Mouse (Mus musculus): ENCODE measurements around the gene Ephb1. TPM values are rescaled to one million over a fixed set of nuclear protein-coding genes. Genes with fewer than 3 reads are reported as not detected.

Gene Ephb1
- total and polyA plus RNA-seq, 2 experiments: under 0.01 to 0.05 TPM

- H3K9ac ChIP-seq (ENCODE audit: low read depth, low read length): no peak overlapping the region
- no peaks in the 10 kb centered on the region for H3K79me2 ChIP-seq (ENCODE audit: control insufficient read depth, insufficient read depth, low read length)
- no peaks in the 10 kb centered on the region for H3K4me1 ChIP-seq (ENCODE audit: control insufficient read depth, insufficient read depth, low read length)
- 92% methylated on average over 2 of the region's 2 CpGs for WGBS
- no peak overlapping the region for H3K27ac ChIP-seq (replicated peaks; ENCODE audit: insufficient read depth, low read depth, low read length)
- DNase-seq (ENCODE audit: extremely low read depth, low read depth, low spot score): no peak
- no peaks in the 10 kb centered on the region for H3K27me3 ChIP-seq (ENCODE audit: control insufficient read depth, insufficient read depth, low read length)
- no peak for TF ChIP-seq CTCF (IDR thresholded peaks at IDR 0.05; ENCODE audit: low read depth, low read length)
- TF ChIP-seq POLR2A (IDR thresholded peaks at IDR 0.05; ENCODE audit: extremely low read depth, insufficient read depth, low read length): no peak
- no peak overlapping the region for H3K4me3 ChIP-seq (ENCODE audit: insufficient read depth, low read depth, low read length)
- no peaks in the 10 kb centered on the region for H3K36me3 ChIP-seq (ENCODE audit: control insufficient read depth, insufficient read depth, low read length)
Measured at GRCm38 (mm10) chr9:102380235-102380634, 25.7 kb upstream of the Ephb1 start.

- Histone ChIP-seq H3K4me3 (ENCODE audit: insufficient read depth, low read depth, low read length) (no peak overlapping the region), H3K4me1 (ENCODE audit: control insufficient read depth, insufficient read depth, low read length) (no peaks in the 10 kb centered on the region), H3K9ac (ENCODE audit: low read depth, low read length) (no peak overlapping the region), H3K79me2 (ENCODE audit: control insufficient read depth, insufficient read depth, low read length) (no peaks in the 10 kb centered on the region), H3K27me3 (ENCODE audit: control insufficient read depth, insufficient read depth, low read length) (no peaks in the 10 kb centered on the region), H3K36me3 (ENCODE audit: control insufficient read depth, insufficient read depth, low read length) (no peaks in the 10 kb centered on the region), H3K27ac (replicated peaks; ENCODE audit: insufficient read depth, low read depth, low read length) (no peak overlapping the region)
- WGBS: 87% methylated on average over 5 of the region's 5 CpGs
- no peak for DNase-seq (ENCODE audit: extremely low read depth, low read depth, low spot score)
- no peak for TF ChIP-seq POLR2A (IDR thresholded peaks at IDR 0.05; ENCODE audit: extremely low read depth, insufficient read depth, low read length)
Measured at GRCm38 (mm10) chr9:102374661-102375060, 20.2 kb upstream of the Ephb1 start.

GRCm38 (mm10) chr9:102373886-102374285 is 19.4 kb upstream of the Ephb1 start:
- Histone ChIP-seq H3K27ac (replicated peaks; ENCODE audit: insufficient read depth, low read depth, low read length) (no peak overlapping the region), H3K9ac (ENCODE audit: low read depth, low read length) (no peak overlapping the region), H3K4me3 (ENCODE audit: insufficient read depth, low read depth, low read length) (no peak overlapping the region), H3K27me3 (ENCODE audit: control insufficient read depth, insufficient read depth, low read length) (no peaks in the 10 kb centered on the region), H3K36me3 (ENCODE audit: control insufficient read depth, insufficient read depth, low read length) (no peaks in the 10 kb centered on the region), H3K79me2 (ENCODE audit: control insufficient read depth, insufficient read depth, low read length) (no peaks in the 10 kb centered on the region), H3K4me1 (ENCODE audit: control insufficient read depth, insufficient read depth, low read length) (no peaks in the 10 kb centered on the region)
- no peak for TF ChIP-seq CTCF (IDR thresholded peaks at IDR 0.05; ENCODE audit: low read depth, low read length)
- no peak for TF ChIP-seq POLR2A (IDR thresholded peaks at IDR 0.05; ENCODE audit: extremely low read depth, insufficient read depth, low read length)
- 90% methylated on average over 5 of the region's 5 CpGs for WGBS
- DNase-seq (ENCODE audit: extremely low read depth, low read depth, low spot score): no peak

- 85% methylated on average over 3 of the region's 3 CpGs for WGBS
- DNase-seq (ENCODE audit: extremely low read depth, low read depth, low spot score): no peak
- Histone ChIP-seq H3K9ac (ENCODE audit: low read depth, low read length) (no peak overlapping the region), H3K4me1 (ENCODE audit: control insufficient read depth, insufficient read depth, low read length) (no peaks in the 10 kb centered on the region), H3K27me3 (ENCODE audit: control insufficient read depth, insufficient read depth, low read length) (no peaks in the 10 kb centered on the region), H3K4me3 (ENCODE audit: insufficient read depth, low read depth, low read length) (no peak overlapping the region), H3K36me3 (ENCODE audit: control insufficient read depth, insufficient read depth, low read length) (no peaks in the 10 kb centered on the region), H3K27ac (replicated peaks; ENCODE audit: insufficient read depth, low read depth, low read length) (no peak overlapping the region), H3K79me2 (ENCODE audit: control insufficient read depth, insufficient read depth, low read length) (no peaks in the 10 kb centered on the region)
- no peak for TF ChIP-seq CTCF (IDR thresholded peaks at IDR 0.05; ENCODE audit: low read depth, low read length)
- TF ChIP-seq POLR2A (IDR thresholded peaks at IDR 0.05; ENCODE audit: extremely low read depth, insufficient read depth, low read length): no peak
Measured at GRCm38 (mm10) chr9:102371936-102372335, 17.4 kb upstream of the Ephb1 start.

- H3K27ac ChIP-seq (replicated peaks; ENCODE audit: insufficient read depth, low read depth, low read length): no peak overlapping the region
- 59% methylated on average over 14 of the region's 14 CpGs for WGBS
- no peaks in the 10 kb centered on the region for H3K79me2 ChIP-seq (ENCODE audit: control insufficient read depth, insufficient read depth, low read length)
- TF ChIP-seq CTCF (IDR thresholded peaks at IDR 0.05; ENCODE audit: low read depth, low read length): no peak
- TF ChIP-seq POLR2A (IDR thresholded peaks at IDR 0.05; ENCODE audit: extremely low read depth, insufficient read depth, low read length): no peak
- H3K27me3 ChIP-seq (ENCODE audit: control insufficient read depth, insufficient read depth, low read length): no peaks in the 10 kb centered on the region
- H3K4me3 ChIP-seq (ENCODE audit: insufficient read depth, low read depth, low read length): no peak overlapping the region
- H3K4me1 ChIP-seq (ENCODE audit: control insufficient read depth, insufficient read depth, low read length): no peaks in the 10 kb centered on the region
- no peak overlapping the region for H3K9ac ChIP-seq (ENCODE audit: low read depth, low read length)
- DNase-seq (ENCODE audit: extremely low read depth, low read depth, low spot score): no peak
- no peaks in the 10 kb centered on the region for H3K36me3 ChIP-seq (ENCODE audit: control insufficient read depth, insufficient read depth, low read length)
Measured at GRCm38 (mm10) chr9:102371036-102371770, 16.7 kb upstream of the Ephb1 start.

GRCm38 (mm10) chr9:102370141-102370540 is 15.6 kb upstream of the Ephb1 start:
- DNase-seq (ENCODE audit: extremely low read depth, low read depth, low spot score): no peak
- Histone ChIP-seq H3K79me2 (ENCODE audit: control insufficient read depth, insufficient read depth, low read length) (no peaks in the 10 kb centered on the region), H3K27ac (replicated peaks; ENCODE audit: insufficient read depth, low read depth, low read length) (no peak overlapping the region), H3K36me3 (ENCODE audit: control insufficient read depth, insufficient read depth, low read length) (no peaks in the 10 kb centered on the region), H3K4me3 (ENCODE audit: insufficient read depth, low read depth, low read length) (no peak overlapping the region), H3K27me3 (ENCODE audit: control insufficient read depth, insufficient read depth, low read length) (no peaks in the 10 kb centered on the region), H3K4me1 (ENCODE audit: control insufficient read depth, insufficient read depth, low read length) (no peaks in the 10 kb centered on the region), H3K9ac (ENCODE audit: low read depth, low read length) (no peak overlapping the region)
- 61% methylated on average over 8 of the region's 8 CpGs for WGBS
- TF ChIP-seq POLR2A (IDR thresholded peaks at IDR 0.05; ENCODE audit: extremely low read depth, insufficient read depth, low read length) (no peak), CTCF (IDR thresholded peaks at IDR 0.05; ENCODE audit: low read depth, low read length) (no peak)
